In the genomic region with DNA sequence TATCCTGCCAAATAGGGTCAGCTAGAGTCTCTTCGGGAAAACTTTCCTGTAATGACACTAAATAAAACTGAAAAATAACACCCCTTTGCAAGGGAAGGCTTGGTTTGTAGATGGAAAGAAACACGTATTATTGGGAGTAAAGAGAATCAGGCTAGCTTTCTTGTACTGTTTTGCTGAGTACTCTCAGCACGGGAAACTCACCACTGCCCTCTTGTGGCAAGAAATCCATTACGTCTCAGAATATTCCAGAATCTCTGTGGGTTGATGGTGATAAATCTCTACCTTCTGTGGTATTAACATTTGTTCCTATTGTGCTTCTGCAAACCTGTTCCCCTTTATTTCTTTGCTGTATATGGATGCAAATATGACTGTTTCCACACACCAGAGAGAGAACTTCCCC, we compare ENCODE assay signal across 9 mouse cellular contexts.
A peak's percentile ranks its signal among the peaks of the same experiment; 100 is the strongest.
DNase-seq lines count a peak whose midpoint lies in the region; ATAC-seq and TF ChIP-seq lines count a peak whose summit lies in the region.
"Had no signal": no experiment of that assay in that cellular context is flagged by ENCODE, and none has a peak within 500 bp of the region (broad histone marks: within the 10 kb centered on the region; RNA-seq: fewer than 3 reads in every experiment).

No protein-coding gene starts in this region.

- H3K36me3 ChIP-seq in heart, embryonic 10.5 days = no peaks in the 10 kb centered on the region
- H3K36me3 ChIP-seq in embryonic facial prominence, embryonic 11.5 days (replicated peaks; ENCODE audit: control insufficient read depth, insufficient read depth, low read depth, low read length) = no peaks in the 10 kb centered on the region
- H3K36me3 ChIP-seq: limb, embryonic 12.5 days had no signal

- no peak overlapping the region for H3K4me3 ChIP-seq in heart, embryonic 10.5 days
- H3K4me3 ChIP-seq in embryonic facial prominence, embryonic 11.5 days (ENCODE audit: low read depth, low read length) = no peak overlapping the region
- no peak overlapping the region for H3K4me3 ChIP-seq in layer of hippocampus, adult 2 months
- H3K4me3 ChIP-seq: limb, embryonic 12.5 days had no signal

- no peak overlapping the region for H3K9ac ChIP-seq in embryonic facial prominence, embryonic 11.5 days (replicated peaks; ENCODE audit: low read length)
- H3K9ac ChIP-seq: limb, embryonic 12.5 days had no signal

- no peak overlapping the region for H3K4me2 ChIP-seq in embryonic facial prominence, embryonic 11.5 days (ENCODE audit: low read depth, low read length)
- H3K4me2 ChIP-seq: limb, embryonic 12.5 days had no signal

- H3K4me1 ChIP-seq in heart, embryonic 10.5 days = peaks cover 3% of the 10 kb centered on the region; the same call in 1 of the 2 replicates
- no peaks in the 10 kb centered on the region for H3K4me1 ChIP-seq in embryonic facial prominence, embryonic 11.5 days (ENCODE audit: control insufficient read depth, insufficient read depth, low read length)
- H3K4me1 ChIP-seq: limb, embryonic 12.5 days had no signal

- peak; percentile 25 for DNase-seq in heart, adult 11 months
- no peak for DNase-seq in heart, embryonic 10.5 days (ENCODE audit: low spot score)
- DNase-seq in CD4-positive helper T cell, adult 2 months (ENCODE audit: low read depth, low spot score) = peak; percentile 10
- peak; percentile 15 for DNase-seq in adrenal gland, postnatal 25 days
- peak; percentile 82 for DNase-seq in embryonic facial prominence, embryonic 11.5 days (ENCODE audit: low spot score)
- peak; percentile 53 to 87 for DNase-seq in layer of hippocampus, adult 2 months (ENCODE audit: low spot score in 2 of 2)
- peak; percentile 62 for DNase-seq in lung, postnatal 36 days
- DNase-seq in T-cell, adult 2 months (ENCODE audit: low spot score) = no peak

- 0 out of 2 replicates have a peak, but pooled peaks cover 6% of the 10 kb centered on the region for H3K27me3 ChIP-seq in heart, embryonic 10.5 days (ENCODE audit: insufficient read depth, poor library complexity, severe bottlenecking)
- H3K27me3 ChIP-seq in embryonic facial prominence, embryonic 11.5 days (ENCODE audit: control insufficient read depth, insufficient read depth, low read length) = no peaks in the 10 kb centered on the region
- H3K27me3 ChIP-seq: limb, embryonic 12.5 days had no signal

- H3K9me3 ChIP-seq in heart, embryonic 10.5 days = no peaks in the 10 kb centered on the region
- H3K9me3 ChIP-seq in embryonic facial prominence, embryonic 11.5 days (replicated peaks; ENCODE audit: control insufficient read depth, low read length) = no peaks in the 10 kb centered on the region
- H3K9me3 ChIP-seq: limb, embryonic 12.5 days had no signal

- 35% methylated on average over 4 of the region's 4 CpGs for WGBS in heart, embryonic 10.5 days
- 44% methylated on average over 4 of the region's 4 CpGs for WGBS in embryonic facial prominence, embryonic 11.5 days

- H3K27ac ChIP-seq in heart, embryonic 10.5 days = no peak overlapping the region
- H3K27ac ChIP-seq in embryonic facial prominence, embryonic 11.5 days (replicated peaks; ENCODE audit: low read depth, low read length) = no peak overlapping the region
- H3K27ac ChIP-seq in layer of hippocampus, adult 2 months = no peak overlapping the region
- H3K27ac ChIP-seq: limb, embryonic 12.5 days had no signal

- ATAC-seq in embryonic facial prominence, embryonic 11.5 days (replicated peaks; ENCODE audit: insufficient number of reproducible peaks, low FRiP score, low TSS enrichment, low read depth) = no peak

- TF ChIP-seq CTCF in layer of hippocampus, adult 2 months (conservative IDR thresholded peaks at IDR 0.05) = peak; percentile 93

Comparison
In these comparisons a context has a peak if more than half of its experiments do, and no peak if none do; other contexts are left out.
1. DNase-seq: peak in heart, adult 11 months (single experiment), CD4-positive helper T cell, adult 2 months (single experiment), adrenal gland, postnatal 25 days (single experiment), embryonic facial prominence, embryonic 11.5 days (single experiment), layer of hippocampus, adult 2 months (2 of 2) and lung, postnatal 36 days (single experiment); none in heart, embryonic 10.5 days (single experiment) and T-cell, adult 2 months (single experiment).